Mouse (Mus musculus) megakaryocyte, embryonic 14.5 days (primary cell): ENCODE data around the gene 4930522H14Rik. TPM values are rescaled to one million over a fixed set of nuclear protein-coding genes. Genes with fewer than 3 reads are reported as not detected.
A peak's percentile ranks its signal among the peaks of the same experiment; 100 is the strongest.

Source experiments
- H3K27me3 ChIP-seq: replicated peaks from 2 replicates; pipeline ENCODE3; 2012; ENCODE audit warnings: inconsistent platforms
- H3K36me3 ChIP-seq: replicated peaks from 2 replicates; pipeline ENCODE3; 2012; ENCODE audit warnings: low read length, inconsistent platforms, mixed read lengths
- H3K4me1 ChIP-seq: 2 replicates; pipeline ENCODE4 v1.6.1; 2012; ENCODE audit warnings: inconsistent platforms
- H3K4me3 ChIP-seq: replicated peaks from 2 replicates; pipeline ENCODE3; 2012; ENCODE audit warnings: moderate library complexity, mild to moderate bottlenecking, inconsistent platforms
- H3K9me3 ChIP-seq: 2 replicates; pipeline ENCODE4 v1.6.1; 2012; ENCODE audit warnings: inconsistent platforms
- FLI1 ChIP-seq: IDR thresholded peaks from 2 replicates; pipeline ENCODE4 v1.6.1; 2012; ENCODE audit warnings: low read length, inconsistent platforms, mixed read lengths
- GATA1 ChIP-seq: IDR thresholded peaks from 3 replicates; pipeline ENCODE4 v1.6.1; 2012; ENCODE audit warnings: mixed read lengths, low read length, inconsistent platforms, borderline replicate concordance
- polyA plus RNA-seq: library from polyadenylated mRNA; stranded (reverse); fragments of >175 nt; gene quantifications from 2 replicates; pipeline ENCODE4 v1.2.3, GENCODE M21; 2012; ENCODE audit warnings: low replicate concordance; ENCODE audit not compliant: insufficient read depth

4930522H14Rik gene
- polyA plus RNA-seq, 1 experiment, result not detected

DNA sequence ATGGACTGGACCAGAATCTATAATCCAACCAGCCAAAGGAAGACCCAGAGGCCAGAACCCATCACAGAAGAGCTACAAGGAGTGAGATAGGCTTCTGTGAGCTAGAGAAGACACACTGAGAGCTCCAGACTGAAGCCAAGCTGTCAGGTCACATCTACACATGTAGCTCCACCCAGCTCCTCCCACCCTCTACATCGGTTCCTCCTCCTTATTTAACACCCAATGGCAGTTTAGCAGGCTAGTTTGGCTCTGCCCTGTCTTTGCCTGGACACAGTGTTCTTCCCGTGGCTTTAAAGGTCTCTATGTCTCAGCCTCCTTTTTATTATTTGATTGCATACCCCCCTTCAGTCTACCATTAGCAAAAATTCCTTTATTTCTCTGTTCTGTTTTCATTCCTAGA, 16.2 kb upstream of the 4930522H14Rik start:
- H3K4me3 ChIP-seq, result peak overlapping the region; percentile 2
- no peak for TF ChIP-seq FLI1
- TF ChIP-seq GATA1, result no peak
- H3K27me3 ChIP-seq, result peaks cover 6% of the 10 kb centered on the region
- H3K9me3 ChIP-seq, result peaks cover 4% of the 10 kb centered on the region; the same call in 1 of the 2 replicates
- H3K36me3 ChIP-seq, result no peaks in the 10 kb centered on the region
- H3K4me1 ChIP-seq, result peaks cover 4% of the 10 kb centered on the region; the same call in 1 of the 2 replicates

DNA sequence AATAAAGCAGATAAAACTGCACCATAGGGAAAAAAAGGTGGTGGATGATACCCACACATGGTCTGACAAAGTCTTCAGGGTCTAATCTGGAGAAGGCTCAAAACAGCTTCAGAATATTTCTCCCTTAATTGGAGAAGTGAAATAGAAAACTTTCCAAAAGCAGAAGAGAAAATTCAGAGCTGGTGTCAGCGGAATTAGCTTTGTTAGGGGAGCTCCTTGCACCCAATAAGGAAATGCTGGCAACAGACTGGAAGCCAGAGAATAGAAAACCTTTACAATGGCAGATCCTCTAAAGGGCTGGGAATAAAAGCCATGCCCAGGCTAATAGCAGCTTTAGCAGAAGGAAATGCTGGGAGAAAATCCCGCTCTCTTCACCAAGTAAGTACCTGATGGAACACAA, 15.4 kb upstream of the 4930522H14Rik start:
- TF ChIP-seq FLI1 (no peak), GATA1 (no peak)
- Histone ChIP-seq H3K27me3 (peaks cover 6% of the 10 kb centered on the region), H3K9me3 (peaks cover 4% of the 10 kb centered on the region; the same call in 1 of the 2 replicates), H3K4me3 (no peak overlapping the region), H3K4me1 (peaks cover 4% of the 10 kb centered on the region; the same call in 1 of the 2 replicates), H3K36me3 (no peaks in the 10 kb centered on the region)

DNA sequence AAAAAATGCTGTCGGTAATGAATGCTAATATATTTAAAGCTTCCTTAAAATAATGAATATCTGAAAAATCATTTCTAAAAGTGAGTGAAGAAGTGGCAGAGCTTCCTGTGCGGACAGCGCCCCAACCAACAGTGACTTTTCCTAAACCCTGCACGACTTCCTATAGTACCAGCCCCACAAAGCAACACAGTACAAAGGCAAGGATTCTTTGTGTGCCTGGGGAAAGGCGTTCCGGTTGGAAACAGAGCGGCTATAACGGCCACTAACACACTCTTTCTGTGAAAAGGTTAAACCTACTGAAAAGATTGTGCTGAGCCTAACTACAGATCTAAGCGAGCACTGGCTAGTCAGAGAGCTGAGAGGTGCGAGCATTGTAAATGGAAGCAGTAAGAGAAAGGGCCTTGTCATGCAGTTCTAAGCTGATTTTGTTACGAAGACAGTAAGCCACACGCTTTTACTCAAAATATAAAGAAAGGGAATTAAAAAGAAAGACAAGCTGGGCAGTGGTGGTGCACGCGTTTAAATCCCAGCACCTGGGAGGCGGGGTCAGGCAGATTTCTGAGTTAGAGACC, 766 bp downstream of the 4930522H14Rik start:
- no peaks in the 10 kb centered on the region for H3K9me3 ChIP-seq
- H3K4me3 ChIP-seq, result no peak overlapping the region
- H3K27me3 ChIP-seq, result peaks cover 6% of the 10 kb centered on the region
- H3K4me1 ChIP-seq, result no peaks in the 10 kb centered on the region
- no peak for TF ChIP-seq FLI1
- no peak for TF ChIP-seq GATA1
- H3K36me3 ChIP-seq, result no peaks in the 10 kb centered on the region

DNA sequence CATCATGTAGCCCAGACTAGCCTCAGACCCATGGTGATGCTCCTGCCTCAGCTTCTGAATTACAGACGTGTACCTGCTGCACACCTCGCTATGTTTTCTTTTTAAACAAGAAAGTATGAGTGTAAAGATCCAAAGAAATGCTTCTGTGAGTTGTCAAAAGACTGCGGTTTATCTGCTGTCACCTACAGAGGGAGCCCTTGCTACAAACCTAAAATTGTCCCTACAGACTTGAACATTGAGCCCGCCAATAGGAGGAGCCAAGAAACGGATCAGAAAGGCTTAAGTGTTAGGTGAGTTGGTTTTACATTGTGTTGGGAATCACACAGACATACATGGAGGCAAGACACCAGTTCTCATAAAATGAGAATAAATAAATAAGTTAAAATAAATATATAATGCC, 26.2 kb downstream of the 4930522H14Rik start:
- H3K9me3 ChIP-seq, result no peaks in the 10 kb centered on the region
- H3K4me1 ChIP-seq, result peaks cover 13% of the 10 kb centered on the region
- TF ChIP-seq FLI1, result no peak
- TF ChIP-seq GATA1, result no peak
- peaks cover 5% of the 10 kb centered on the region for H3K27me3 ChIP-seq
- no peaks in the 10 kb centered on the region for H3K36me3 ChIP-seq
- peak overlapping the region; percentile 77 for H3K4me3 ChIP-seq

DNA sequence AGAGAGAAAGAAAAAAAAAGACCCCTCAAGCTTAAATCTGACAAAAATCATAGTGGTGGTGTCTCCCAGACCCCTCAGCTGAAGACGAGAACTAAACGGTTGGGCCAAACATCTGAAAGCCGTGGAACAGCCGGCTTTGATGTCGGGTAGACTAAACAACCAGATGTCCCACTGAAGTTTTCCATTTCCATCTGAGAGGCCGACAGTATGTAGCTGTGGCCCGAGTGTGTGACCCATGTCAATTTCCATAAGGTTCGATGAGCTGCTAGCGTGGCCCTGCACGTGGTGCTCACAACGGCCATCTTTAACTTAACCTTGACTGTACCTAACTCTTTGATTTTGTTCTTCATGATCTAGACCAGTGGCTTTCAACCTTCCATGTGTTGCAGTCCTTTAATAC, 32.6 kb downstream of the 4930522H14Rik start:
- no peak for TF ChIP-seq GATA1
- TF ChIP-seq FLI1, result no peak
- Histone ChIP-seq H3K9me3 (no peaks in the 10 kb centered on the region), H3K27me3 (peaks cover 14% of the 10 kb centered on the region), H3K4me1 (peaks cover 19% of the 10 kb centered on the region), H3K4me3 (no peak overlapping the region), H3K36me3 (no peaks in the 10 kb centered on the region)

DNA sequence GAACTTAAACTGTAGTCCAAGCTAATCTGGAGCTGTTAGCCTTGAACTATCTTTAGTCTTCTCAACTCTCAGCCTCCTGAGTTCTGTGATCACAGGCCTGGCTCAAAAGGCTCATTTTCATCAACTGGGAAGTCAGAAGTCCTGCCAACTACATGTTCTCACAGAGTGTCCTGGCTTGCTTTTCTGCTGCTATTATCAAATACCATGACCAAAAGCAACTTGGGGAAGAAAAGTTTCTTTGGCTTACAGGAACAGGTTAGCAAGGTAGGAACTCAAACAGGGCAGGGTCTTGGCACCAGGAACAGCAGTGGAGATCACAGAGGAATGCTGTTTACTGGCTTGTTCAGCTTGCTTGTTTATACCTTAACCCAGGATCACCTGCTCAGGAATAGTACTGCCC, 37.5 kb downstream of the 4930522H14Rik start:
- H3K4me1 ChIP-seq, result peaks cover 21% of the 10 kb centered on the region
- H3K27me3 ChIP-seq, result peaks cover 10% of the 10 kb centered on the region
- TF ChIP-seq FLI1 (no peak), GATA1 (no peak)
- H3K36me3 ChIP-seq, result no peaks in the 10 kb centered on the region
- 0 out of 2 replicates have a peak, but pooled peaks cover 4% of the 10 kb centered on the region for H3K9me3 ChIP-seq
- no peak overlapping the region for H3K4me3 ChIP-seq

DNA sequence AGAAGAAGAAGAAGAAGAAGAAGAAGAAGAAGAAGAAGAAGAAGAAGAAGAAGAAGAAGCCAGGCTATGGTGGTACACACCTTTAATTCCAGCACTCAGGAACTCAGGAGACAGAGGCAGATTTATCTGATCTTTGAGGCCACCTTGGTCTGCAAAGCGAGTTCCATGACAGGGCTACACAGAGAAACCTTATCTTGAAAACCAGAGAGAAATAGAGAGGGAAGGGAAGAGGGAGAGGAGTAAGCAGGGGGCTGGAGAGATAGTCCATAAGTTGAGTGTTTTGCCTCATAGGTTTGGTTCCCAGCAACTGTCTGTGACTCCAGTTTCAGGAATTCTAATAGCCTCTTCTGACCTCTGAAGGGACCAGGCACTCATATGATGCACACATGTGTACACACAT, 42.3 kb downstream of the 4930522H14Rik start:
- Histone ChIP-seq H3K27me3 (peaks cover 6% of the 10 kb centered on the region), H3K4me3 (no peak overlapping the region), H3K4me1 (peaks cover 22% of the 10 kb centered on the region), H3K36me3 (no peaks in the 10 kb centered on the region), H3K9me3 (0 out of 2 replicates have a peak, but pooled peaks cover 4% of the 10 kb centered on the region)
- TF ChIP-seq GATA1 (no peak), FLI1 (no peak)

DNA sequence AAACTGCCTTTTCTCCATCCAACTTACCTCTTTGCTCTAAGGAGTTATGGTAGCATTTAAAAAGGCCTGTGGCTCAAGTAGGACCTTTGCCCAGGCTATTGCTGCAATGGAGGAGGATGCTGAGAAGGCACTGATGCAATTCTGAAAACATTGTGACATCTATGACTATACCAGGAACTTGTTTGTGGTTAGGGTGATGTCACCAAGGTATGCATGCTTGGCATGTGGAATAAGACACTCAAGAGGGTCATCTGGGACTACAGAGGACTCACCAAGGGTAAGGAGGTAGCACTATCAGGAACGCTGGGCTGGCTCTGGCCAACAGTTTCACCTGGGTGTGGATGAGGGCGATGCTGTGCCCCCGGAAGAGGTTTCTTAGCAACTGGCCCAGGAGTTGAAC, 46.5 kb downstream of the 4930522H14Rik start, which contains the start of gene Rnf11:
Gene Rnf11, minus strand, starts transcription at position 108 of the 400 bp plus-strand sequence.
- H3K4me3 ChIP-seq, result no peak within 1 kb of the TSS
- peaks cover 10% of the 10 kb centered on the region for H3K27me3 ChIP-seq
- TF ChIP-seq FLI1, result no peak
- TF ChIP-seq GATA1, result no peak
- H3K36me3 ChIP-seq, result no peaks in the 10 kb centered on the region
- H3K4me1 ChIP-seq, result peaks cover 40% of the 10 kb centered on the region
- H3K9me3 ChIP-seq, result 0 out of 2 replicates have a peak, but pooled peaks cover 1% of the 10 kb centered on the region

DNA sequence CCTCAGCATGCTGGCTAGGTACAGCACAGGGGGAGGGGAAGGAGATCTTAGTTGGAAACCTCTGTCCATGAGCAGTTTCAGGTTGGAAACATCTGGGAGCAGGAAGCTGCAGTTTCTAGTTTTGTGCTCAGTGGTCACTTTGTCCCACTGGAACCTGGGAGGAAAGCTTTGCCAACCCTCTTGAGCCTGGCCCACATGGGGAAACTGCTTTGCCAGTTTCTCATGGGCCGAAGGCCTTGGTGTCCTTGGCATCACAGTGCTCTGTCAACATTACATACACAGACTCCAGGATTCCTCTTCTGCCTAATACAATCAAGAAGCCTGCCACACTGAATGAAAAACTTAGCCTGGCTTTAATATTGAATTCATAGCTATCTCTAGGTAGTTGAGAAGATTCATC, 48.4 kb downstream of the 4930522H14Rik start:
- no peaks in the 10 kb centered on the region for H3K9me3 ChIP-seq
- TF ChIP-seq FLI1, result no peak
- no peak for TF ChIP-seq GATA1
- no peaks in the 10 kb centered on the region for H3K36me3 ChIP-seq
- H3K4me1 ChIP-seq, result peaks cover 36% of the 10 kb centered on the region
- H3K4me3 ChIP-seq, result no peak overlapping the region
- H3K27me3 ChIP-seq, result peaks cover 8% of the 10 kb centered on the region

DNA sequence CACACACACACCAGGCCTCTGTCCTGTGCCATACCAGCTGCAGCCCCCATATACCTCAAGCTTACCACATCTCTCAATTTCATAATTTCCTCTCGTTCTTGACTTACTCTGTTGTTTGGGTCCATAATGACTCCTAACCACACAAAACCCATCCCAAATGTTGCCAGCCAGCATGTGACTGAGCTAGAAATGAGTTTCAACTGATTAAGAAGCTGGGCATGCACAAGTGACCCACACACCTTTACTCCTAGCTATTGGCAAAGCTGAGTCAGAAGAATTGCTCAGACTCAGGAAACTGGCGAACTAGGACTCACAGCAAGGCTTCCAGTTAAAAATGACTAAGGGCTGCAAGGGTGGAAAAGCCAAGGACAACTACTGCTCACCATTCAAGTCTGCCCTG, 49.7 kb downstream of the 4930522H14Rik start:
- H3K4me3 ChIP-seq, result no peak overlapping the region
- TF ChIP-seq FLI1, result no peak
- TF ChIP-seq GATA1, result no peak
- H3K9me3 ChIP-seq, result no peaks in the 10 kb centered on the region
- H3K27me3 ChIP-seq, result peaks cover 7% of the 10 kb centered on the region
- no peaks in the 10 kb centered on the region for H3K36me3 ChIP-seq
- H3K4me1 ChIP-seq, result peaks cover 37% of the 10 kb centered on the region
